Mouse (Mus musculus): ENCODE measurements around the gene Gm11758.
"Not testable (repeated sequence)": the region's sequence is repeated elsewhere in the genome, so short reads cannot be mapped to it uniquely, and the experiment has no call there.

The Gm11758 gene

DNA sequence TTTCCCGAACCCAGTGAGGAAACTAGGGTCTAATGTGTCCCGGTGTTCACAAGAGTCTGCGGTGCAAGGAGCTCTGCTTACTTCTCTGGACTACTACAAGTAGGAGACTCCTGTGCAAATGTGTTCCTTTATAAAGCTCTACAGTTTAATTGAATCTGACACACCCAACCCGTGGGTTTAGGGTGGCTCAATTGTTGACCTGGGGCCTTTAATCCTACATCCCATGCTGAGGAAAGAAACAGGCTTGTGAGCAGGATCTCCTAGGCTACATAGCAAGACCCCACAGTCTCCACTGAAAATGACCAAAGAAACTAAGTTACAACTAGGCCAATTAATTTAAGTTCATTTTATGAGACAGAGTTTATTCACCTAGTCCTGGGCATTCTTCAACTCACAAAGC, at the start of gene Gm11758:
Gene Gm11758 (minus strand): TSS at position 101 of the 400 bp plus-strand sequence.
- not testable (repeated sequence) for DNase-seq

DNA sequence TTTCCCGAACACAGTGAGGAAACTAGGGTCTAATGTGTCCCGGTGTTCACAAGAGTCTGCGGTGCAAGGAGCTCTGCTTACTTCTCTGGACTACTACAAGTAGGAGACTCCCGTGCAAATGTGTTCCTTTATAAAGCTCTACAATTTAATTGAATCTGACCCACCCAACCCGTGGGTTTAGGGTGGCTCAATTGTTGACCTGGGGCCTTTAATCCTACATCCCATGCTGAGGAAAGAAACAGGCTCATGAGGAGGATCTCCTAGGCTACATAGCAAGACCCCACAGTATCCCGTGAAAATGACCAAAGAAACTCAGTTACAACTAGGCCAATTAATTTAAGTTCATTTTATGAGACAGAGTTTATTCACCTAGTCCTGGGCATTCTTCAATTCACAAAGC, 44.6 kb upstream of the Gm11758 start, which contains the start of gene Gm11756:
Gene Gm11756 (minus strand): TSS at position 101 of the 400 bp plus-strand sequence.
- DNase-seq, result not testable (repeated sequence)

DNA sequence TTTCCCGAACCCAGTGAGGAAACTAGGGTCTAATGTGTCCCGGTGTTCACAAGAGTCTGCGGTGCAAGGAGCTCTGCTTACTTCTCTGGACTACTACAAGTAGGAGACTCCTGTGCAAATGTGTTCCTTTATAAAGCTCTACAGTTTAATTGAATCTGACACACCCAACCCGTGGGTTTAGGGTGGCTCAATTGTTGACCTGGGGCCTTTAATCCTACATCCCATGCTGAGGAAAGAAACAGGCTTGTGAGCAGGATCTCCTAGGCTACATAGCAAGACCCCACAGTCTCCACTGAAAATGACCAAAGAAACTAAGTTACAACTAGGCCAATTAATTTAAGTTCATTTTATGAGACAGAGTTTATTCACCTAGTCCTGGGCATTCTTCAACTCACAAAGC, 29.8 kb upstream of the Gm11758 start, which contains the start of gene Gm13871:
Gene Gm13871 (minus strand): TSS at position 101 of the 400 bp plus-strand sequence.
- not testable (repeated sequence) for DNase-seq

DNA sequence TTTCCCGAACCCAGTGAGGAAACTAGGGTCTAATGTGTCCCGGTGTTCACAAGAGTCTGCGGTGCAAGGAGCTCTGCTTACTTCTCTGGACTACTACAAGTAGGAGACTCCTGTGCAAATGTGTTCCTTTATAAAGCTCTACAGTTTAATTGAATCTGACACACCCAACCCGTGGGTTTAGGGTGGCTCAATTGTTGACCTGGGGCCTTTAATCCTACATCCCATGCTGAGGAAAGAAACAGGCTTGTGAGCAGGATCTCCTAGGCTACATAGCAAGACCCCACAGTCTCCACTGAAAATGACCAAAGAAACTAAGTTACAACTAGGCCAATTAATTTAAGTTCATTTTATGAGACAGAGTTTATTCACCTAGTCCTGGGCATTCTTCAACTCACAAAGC, 14.9 kb upstream of the Gm11758 start, which contains the start of gene Gm11757:
Gene Gm11757 (minus strand): TSS at position 101 of the 400 bp plus-strand sequence.
- not testable (repeated sequence) for DNase-seq

DNA sequence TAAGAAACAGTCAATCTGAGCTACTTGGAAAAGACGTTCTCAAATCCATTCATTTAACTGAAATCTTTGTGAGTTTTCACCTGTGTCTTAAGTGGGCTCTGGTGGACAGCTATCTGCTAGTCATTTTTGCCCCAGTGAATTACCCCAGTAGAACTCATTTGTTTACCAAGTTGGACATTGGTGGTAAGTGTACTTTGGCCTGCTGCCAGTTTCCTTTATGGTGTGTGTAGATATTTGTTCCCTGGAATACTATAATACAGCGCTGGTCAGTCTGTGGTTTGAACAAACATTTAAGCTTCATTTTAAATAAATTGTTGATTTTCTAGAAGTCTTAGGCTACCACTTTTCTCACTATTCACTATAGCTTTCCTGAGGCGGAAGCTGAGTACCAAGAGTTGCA, 49.5 kb downstream of the Gm11758 start:
- DNase-seq, result no peak
